Mouse (Mus musculus): ENCODE data around the gene Nphp3. TPM values are rescaled to one million over a fixed set of nuclear protein-coding genes. Genes with fewer than 3 reads are reported as not detected.

Gene Nphp3
- polyA plus RNA-seq, 1 experiment from 2014 or later: 3.3 TPM

DNA sequence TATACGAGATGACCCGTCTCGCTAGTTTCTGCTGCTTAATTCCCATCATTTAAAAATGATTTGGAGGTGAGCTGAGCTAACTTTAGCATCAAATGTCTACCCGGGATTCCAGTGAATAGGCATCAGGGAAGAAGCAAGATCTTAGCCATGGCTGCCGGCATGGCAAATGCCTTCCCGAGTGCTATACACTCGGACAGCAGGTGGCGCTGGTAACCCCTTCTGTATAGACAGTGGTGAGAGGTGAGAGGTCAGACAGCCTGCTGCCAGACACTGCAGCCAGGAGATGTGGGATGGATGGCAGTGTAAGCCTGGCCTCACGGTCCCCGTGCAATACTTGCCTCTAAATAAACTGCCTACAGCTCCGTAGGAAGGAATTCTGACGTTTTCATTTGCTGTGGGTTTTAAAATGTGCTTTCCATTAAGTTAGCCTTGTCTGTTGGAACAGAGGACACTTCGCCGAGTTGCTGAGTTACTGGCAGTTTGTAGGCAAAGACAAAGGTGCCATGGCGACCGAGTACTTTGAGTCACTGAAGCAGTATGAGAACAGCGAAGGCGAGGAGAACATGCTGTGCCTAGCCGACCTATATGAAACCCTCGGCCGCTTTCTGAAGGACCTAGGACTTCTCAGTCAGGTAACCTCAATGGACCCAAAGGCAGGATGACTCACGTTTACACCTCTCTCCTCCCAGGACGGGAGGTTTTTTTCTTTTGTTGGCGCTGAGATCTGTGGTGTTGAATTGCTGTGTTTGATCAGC is 33.1 kb downstream of the Nphp3 start:
- WGBS: 48% methylated on average over 24 of the region's 24 CpGs
- H3K9me3 ChIP-seq: no peaks in the 10 kb centered on the region
- H3K36me3 ChIP-seq: peaks cover 36% of the 10 kb centered on the region; the same call in 1 of the 2 replicates
- 0 out of 2 replicates have a peak, but pooled peaks cover 6% of the 10 kb centered on the region for H3K4me1 ChIP-seq (replicated peaks)
- H3K27me3 ChIP-seq: no peaks in the 10 kb centered on the region
- no peak overlapping the region for H3K4me2 ChIP-seq
- no peak overlapping the region for H3K9ac ChIP-seq
- H3K27ac ChIP-seq (replicated peaks): no peak overlapping the region
- ATAC-seq (ENCODE audit: low read depth): no peak
- no peak overlapping the region for H3K4me3 ChIP-seq

GRCm38 (mm10) chr9:104038266-104038665 is 35.9 kb downstream of the Nphp3 start:
- no peak overlapping the region for H3K27ac ChIP-seq (replicated peaks)
- no peak for ATAC-seq (ENCODE audit: low read depth)

DNA sequence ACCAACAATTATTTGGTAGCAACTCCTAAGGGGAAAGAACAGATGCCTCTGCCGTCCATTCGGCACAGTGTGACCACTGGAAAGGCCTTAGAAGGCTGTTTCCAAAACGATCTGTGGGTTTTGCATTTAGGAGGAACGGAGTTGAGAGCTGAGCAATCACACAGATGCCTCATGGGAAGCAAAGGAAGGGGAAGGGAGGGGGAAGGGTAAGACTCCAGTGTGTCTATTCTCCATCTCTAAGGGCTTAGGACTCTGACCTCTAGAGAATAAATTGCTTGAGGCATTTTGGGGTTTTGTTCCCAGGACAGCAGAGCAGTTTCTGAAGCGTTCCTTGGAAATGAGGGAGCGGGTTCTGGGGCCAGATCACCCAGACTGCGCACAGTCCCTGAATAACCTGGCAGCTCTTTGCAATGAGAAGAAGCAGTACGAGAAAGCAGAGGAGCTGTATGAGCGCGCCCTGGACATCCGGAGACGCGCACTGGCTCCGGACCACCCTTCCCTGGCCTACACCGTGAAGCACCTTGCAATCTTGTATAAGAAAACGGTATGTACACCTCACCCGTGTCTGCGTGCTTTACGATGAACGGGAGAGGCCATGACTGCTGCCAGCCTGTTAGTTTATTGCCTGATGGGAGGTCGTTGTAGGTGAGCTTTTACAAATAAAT is 36.8 kb downstream of the Nphp3 start:
- no peaks in the 10 kb centered on the region for H3K27me3 ChIP-seq
- no peak overlapping the region for H3K9ac ChIP-seq
- no peak overlapping the region for H3K4me2 ChIP-seq
- no peak overlapping the region for H3K27ac ChIP-seq (replicated peaks)
- no peak for ATAC-seq (ENCODE audit: low read depth)
- 89% methylated on average over 21 of the region's 21 CpGs for WGBS
- no peaks in the 10 kb centered on the region for H3K9me3 ChIP-seq
- peaks cover 24% of the 10 kb centered on the region for H3K36me3 ChIP-seq
- H3K4me3 ChIP-seq: no peak overlapping the region
- 0 out of 2 replicates have a peak, but pooled peaks cover 6% of the 10 kb centered on the region for H3K4me1 ChIP-seq (replicated peaks)

More at GRCm38 (mm10) chr9:104038266-104038665, 35.9 kb downstream of the Nphp3 start:
- 94% methylated on average over 13 of the region's 13 CpGs for WGBS
- H3K4me2 ChIP-seq: no peak overlapping the region
- H3K4me3 ChIP-seq: no peak overlapping the region
- no peak overlapping the region for H3K9ac ChIP-seq
- H3K36me3 ChIP-seq: peaks cover 24% of the 10 kb centered on the region
- no peaks in the 10 kb centered on the region for H3K9me3 ChIP-seq
- 0 out of 2 replicates have a peak, but pooled peaks cover 6% of the 10 kb centered on the region for H3K4me1 ChIP-seq (replicated peaks)
- H3K27me3 ChIP-seq: no peaks in the 10 kb centered on the region

GRCm38 (mm10) chr9:104039742-104040141 is 37.4 kb downstream of the Nphp3 start:
- Histone ChIP-seq H3K36me3 (peaks cover 28% of the 10 kb centered on the region), H3K27me3 (no peaks in the 10 kb centered on the region), H3K4me3 (no peak overlapping the region), H3K4me2 (no peak overlapping the region), H3K4me1 (replicated peaks) (0 out of 2 replicates have a peak, but pooled peaks cover 4% of the 10 kb centered on the region), H3K9me3 (no peaks in the 10 kb centered on the region), H3K27ac (replicated peaks) (no peak overlapping the region), H3K9ac (no peak overlapping the region)
- WGBS: 91% methylated on average over 4 of the region's 4 CpGs
- ATAC-seq (ENCODE audit: low read depth): no peak

DNA sequence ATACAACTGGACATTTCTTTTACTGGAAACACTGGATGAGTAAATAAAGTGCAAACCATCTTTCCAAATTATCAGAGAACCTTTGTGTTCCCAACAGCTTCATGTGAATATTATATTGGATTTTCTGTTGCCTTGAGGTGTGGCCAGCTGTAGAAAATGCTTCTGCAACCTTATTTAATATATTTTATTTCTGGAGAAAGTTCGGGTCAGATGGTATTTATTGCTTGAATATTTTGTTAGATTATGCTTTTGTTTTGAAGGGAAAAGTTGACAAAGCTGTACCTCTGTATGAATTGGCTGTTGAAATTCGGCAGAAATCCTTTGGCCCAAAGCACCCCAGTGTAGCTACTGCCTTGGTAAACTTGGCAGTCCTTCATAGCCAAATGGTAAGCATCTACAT is 38.0 kb downstream of the Nphp3 start, which contains the start of gene Gm28305:
Gene Gm28305 (plus strand): TSS at position 301 of the 400 bp plus-strand sequence.
- Histone ChIP-seq H3K4me2 (no peak within 1 kb of the TSS), H3K4me3 (no peak within 1 kb of the TSS), H3K36me3 (peaks cover 31% of the 10 kb centered on the region), H3K4me1 (replicated peaks) (no peaks in the 10 kb centered on the region), H3K9ac (no peak within 1 kb of the TSS), H3K27me3 (no peaks in the 10 kb centered on the region), H3K9me3 (no peaks in the 10 kb centered on the region), H3K27ac (replicated peaks) (no peak within 1 kb of the TSS)
- no peak for ATAC-seq (ENCODE audit: low read depth)
- WGBS: 73% methylated on average over 2 of the region's 2 CpGs

- 95% methylated on average over 4 of the region's 4 CpGs for WGBS
- Histone ChIP-seq H3K27me3 (no peaks in the 10 kb centered on the region), H3K4me3 (no peak overlapping the region), H3K9ac (no peak overlapping the region), H3K4me1 (replicated peaks) (no peaks in the 10 kb centered on the region), H3K36me3 (peaks cover 38% of the 10 kb centered on the region), H3K27ac (replicated peaks) (no peak overlapping the region), H3K9me3 (no peaks in the 10 kb centered on the region), H3K4me2 (no peak overlapping the region)
- ATAC-seq (ENCODE audit: low read depth): no peak
Observed at GRCm38 (mm10) chr9:104043676-104044075, 41.3 kb downstream of the Nphp3 start.

- ATAC-seq (ENCODE audit: low read depth): no peak
- Histone ChIP-seq H3K36me3 (peaks cover 95% of the 10 kb centered on the region), H3K27ac (replicated peaks) (no peak overlapping the region), H3K9ac (no peak overlapping the region), H3K4me2 (no peak overlapping the region), H3K27me3 (no peaks in the 10 kb centered on the region), H3K4me3 (no peak overlapping the region), H3K4me1 (replicated peaks) (no peaks in the 10 kb centered on the region), H3K9me3 (no peaks in the 10 kb centered on the region)
- WGBS: 96% methylated on average over 6 of the region's 6 CpGs
Observed at GRCm38 (mm10) chr9:104051028-104051427, 48.7 kb downstream of the Nphp3 start.

DNA sequence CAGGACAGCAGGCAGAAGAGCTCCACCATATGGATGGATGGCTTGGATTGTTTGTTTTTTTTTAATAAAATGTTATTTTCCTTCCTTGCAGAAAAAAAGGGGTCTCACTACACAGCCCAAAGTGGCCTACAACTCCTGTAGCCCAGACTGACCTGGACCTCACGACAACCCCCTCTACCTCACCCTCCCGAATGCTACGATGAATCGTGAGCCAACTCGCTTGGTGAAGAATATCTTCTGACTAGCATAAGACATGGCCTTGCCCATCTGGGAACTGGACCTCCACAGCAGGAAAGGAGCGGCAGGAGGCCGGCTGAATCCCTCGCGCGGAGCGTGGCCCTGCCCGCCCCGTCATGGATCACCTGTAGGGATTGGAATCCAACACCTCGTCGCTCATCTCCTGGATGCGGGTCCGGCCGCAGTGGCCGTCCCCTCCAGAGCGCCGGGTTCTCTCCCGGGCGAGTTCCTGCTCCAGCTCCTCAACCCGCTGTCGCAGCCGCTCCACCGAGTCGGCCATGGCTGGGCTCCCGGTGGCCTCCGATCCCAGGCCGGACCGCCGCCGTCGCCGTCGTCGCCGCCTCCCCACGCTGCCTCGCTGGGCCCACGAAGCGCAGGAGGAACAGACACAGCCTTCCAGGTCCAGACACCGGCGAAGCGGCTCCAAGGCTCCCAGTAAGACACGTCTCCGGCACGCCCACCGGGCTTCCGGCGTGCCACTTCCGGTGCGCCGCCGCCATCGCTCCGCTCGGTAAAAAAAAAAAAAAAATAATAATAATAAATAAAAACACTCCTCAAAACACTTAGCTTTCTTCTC is 60.3 kb downstream of the Nphp3 start, which contains the start of gene Uba5:
Gene Uba5 (minus strand): TSS at position 705 of the 814 bp plus-strand sequence.
- peaks cover 25% of the 10 kb centered on the region for H3K4me1 ChIP-seq (replicated peaks)
- H3K36me3 ChIP-seq: peaks cover 26% of the 10 kb centered on the region
- WGBS: under 1% methylated on average over 59 of the region's 59 CpGs
- H3K9me3 ChIP-seq: no peaks in the 10 kb centered on the region
- ATAC-seq (ENCODE audit: low read depth): peak; percentile 84
- H3K27ac ChIP-seq (replicated peaks): peak within 1 kb of the TSS; percentile 76
- H3K4me2 ChIP-seq: peak within 1 kb of the TSS; percentile 95
- peak within 1 kb of the TSS; percentile 94 for H3K9ac ChIP-seq
- peak within 1 kb of the TSS; percentile 99 for H3K4me3 ChIP-seq
- H3K27me3 ChIP-seq: no peaks in the 10 kb centered on the region

GRCm38 (mm10) chr9:104063244-104063961 is 61.1 kb downstream of the Nphp3 start, which contains the start of gene Acad11:
Acad11 (plus strand) TSS chr9:104063377.
- no peaks in the 10 kb centered on the region for H3K27me3 ChIP-seq
- H3K4me1 ChIP-seq (replicated peaks): peaks cover 25% of the 10 kb centered on the region
- peak; percentile 98 for ATAC-seq (ENCODE audit: low read depth)
- WGBS: 1% methylated on average over 30 of the region's 30 CpGs
- H3K4me3 ChIP-seq: peak within 1 kb of the TSS; percentile 99
- peak within 1 kb of the TSS; percentile 94 for H3K9ac ChIP-seq
- no peaks in the 10 kb centered on the region for H3K9me3 ChIP-seq
- peak within 1 kb of the TSS; percentile 76 for H3K27ac ChIP-seq (replicated peaks)
- H3K36me3 ChIP-seq: peaks cover 18% of the 10 kb centered on the region
- peak within 1 kb of the TSS; percentile 95 for H3K4me2 ChIP-seq

GRCm38 (mm10) chr9:104064571-104064970 is 62.2 kb downstream of the Nphp3 start:
- 27% methylated on average over 1 of the region's 1 CpGs for WGBS
- H3K27me3 ChIP-seq: no peaks in the 10 kb centered on the region
- H3K9me3 ChIP-seq: no peaks in the 10 kb centered on the region
- H3K36me3 ChIP-seq: peaks cover 12% of the 10 kb centered on the region
- peaks cover 25% of the 10 kb centered on the region for H3K4me1 ChIP-seq (replicated peaks)
- no peak overlapping the region for H3K27ac ChIP-seq (replicated peaks)
- H3K4me2 ChIP-seq: no peak overlapping the region
- H3K4me3 ChIP-seq: no peak overlapping the region
- H3K9ac ChIP-seq: no peak overlapping the region
- ATAC-seq (ENCODE audit: low read depth): no peak

- Histone ChIP-seq H3K4me3 (no peak overlapping the region), H3K4me1 (replicated peaks) (no peaks in the 10 kb centered on the region), H3K9me3 (no peaks in the 10 kb centered on the region), H3K36me3 (no peaks in the 10 kb centered on the region), H3K4me2 (no peak overlapping the region), H3K27ac (replicated peaks) (no peak overlapping the region), H3K9ac (no peak overlapping the region), H3K27me3 (no peaks in the 10 kb centered on the region)
- ATAC-seq (ENCODE audit: low read depth): no peak
- 81% methylated on average over 4 of the region's 4 CpGs for WGBS
Observed at GRCm38 (mm10) chr9:104070241-104070640, 67.9 kb downstream of the Nphp3 start.
